Mouse (Mus musculus) liver, embryonic 14.5 days (tissue): Measurements from ENCODE around the gene Spc24.

ENCODE experiments used
- CTCF ChIP-seq: IDR thresholded peaks from 2 replicates; pipeline ENCODE4 v1.5.1; 2016; ENCODE audit warnings: antibody characterized with exemption, low read depth, control low read depth
- EP300 ChIP-seq: IDR thresholded peaks from 2 replicates; pipeline ENCODE4 v1.6.1; 2016; ENCODE audit warnings: antibody characterized with exemption, low read depth

GRCm38 (mm10) chr9:21754516-21755321, 5.4 kb downstream of the Spc24 start:
- TF ChIP-seq CTCF (no peak), EP300 (no peak)
